Mouse (Mus musculus): ENCODE results near the gene Fbxo31. TPM values are rescaled to one million over a fixed set of nuclear protein-coding genes. Genes with fewer than 3 reads are reported as not detected.

Fbxo31 gene
- polyA plus RNA-seq, 1 experiment from 2014 or later: 12.9 TPM

- ATAC-seq (ENCODE audit: low read depth): no peak
- Histone ChIP-seq H3K9me3 (ENCODE audit: control insufficient read depth, low read length) (no peaks in the 10 kb centered on the region), H3K4me3 (ENCODE audit: low read length) (no peak overlapping the region), H3K9ac (ENCODE audit: low read length) (no peak overlapping the region), H3K36me3 (ENCODE audit: control insufficient read depth, insufficient read depth, low read length) (peaks cover 9% of the 10 kb centered on the region), H3K4me2 (ENCODE audit: low read depth, low read length) (no peak overlapping the region), H3K27ac (ENCODE audit: low read length) (no peak overlapping the region), H3K4me1 (replicated peaks; ENCODE audit: control insufficient read depth, insufficient read depth, low read length) (no peaks in the 10 kb centered on the region), H3K27me3 (ENCODE audit: control insufficient read depth, insufficient read depth, low read depth, low read length) (no peaks in the 10 kb centered on the region)
- WGBS: 73% methylated on average over 16 of the region's 16 CpGs
Observed at GRCm38 (mm10) chr8:121561636-121562345, 16.8 kb downstream of the Fbxo31 start.

GRCm38 (mm10) chr8:121560432-121561100, 18.0 kb downstream of the Fbxo31 start:
- no peak for ATAC-seq (ENCODE audit: low read depth)
- no peak overlapping the region for H3K9ac ChIP-seq (ENCODE audit: low read length)
- no peak overlapping the region for H3K4me3 ChIP-seq (ENCODE audit: low read length)
- no peaks in the 10 kb centered on the region for H3K4me1 ChIP-seq (replicated peaks; ENCODE audit: control insufficient read depth, insufficient read depth, low read length)
- no peak overlapping the region for H3K4me2 ChIP-seq (ENCODE audit: low read depth, low read length)
- peaks cover 9% of the 10 kb centered on the region for H3K36me3 ChIP-seq (ENCODE audit: control insufficient read depth, insufficient read depth, low read length)
- H3K9me3 ChIP-seq (ENCODE audit: control insufficient read depth, low read length): no peaks in the 10 kb centered on the region
- no peaks in the 10 kb centered on the region for H3K27me3 ChIP-seq (ENCODE audit: control insufficient read depth, insufficient read depth, low read depth, low read length)
- H3K27ac ChIP-seq (ENCODE audit: low read length): no peak overlapping the region
- 95% methylated on average over 7 of the region's 7 CpGs for WGBS

- Histone ChIP-seq H3K36me3 (ENCODE audit: control insufficient read depth, insufficient read depth, low read length) (peaks cover 12% of the 10 kb centered on the region), H3K9ac (ENCODE audit: low read length) (no peak overlapping the region), H3K4me3 (ENCODE audit: low read length) (no peak overlapping the region), H3K4me1 (replicated peaks; ENCODE audit: control insufficient read depth, insufficient read depth, low read length) (no peaks in the 10 kb centered on the region), H3K9me3 (ENCODE audit: control insufficient read depth, low read length) (no peaks in the 10 kb centered on the region), H3K4me2 (ENCODE audit: low read depth, low read length) (no peak overlapping the region), H3K27ac (ENCODE audit: low read length) (no peak overlapping the region), H3K27me3 (ENCODE audit: control insufficient read depth, insufficient read depth, low read depth, low read length) (no peaks in the 10 kb centered on the region)
- no peak for ATAC-seq (ENCODE audit: low read depth)
- WGBS: 89% methylated on average over 12 of the region's 12 CpGs
Observed at GRCm38 (mm10) chr8:121559801-121560200, 18.8 kb downstream of the Fbxo31 start.

GRCm38 (mm10) chr8:121558538-121558937, 20.1 kb downstream of the Fbxo31 start:
- Histone ChIP-seq H3K27ac (ENCODE audit: low read length) (no peak overlapping the region), H3K27me3 (ENCODE audit: control insufficient read depth, insufficient read depth, low read depth, low read length) (no peaks in the 10 kb centered on the region), H3K4me2 (ENCODE audit: low read depth, low read length) (no peak overlapping the region), H3K4me1 (replicated peaks; ENCODE audit: control insufficient read depth, insufficient read depth, low read length) (no peaks in the 10 kb centered on the region), H3K36me3 (ENCODE audit: control insufficient read depth, insufficient read depth, low read length) (peaks cover 23% of the 10 kb centered on the region), H3K4me3 (ENCODE audit: low read length) (no peak overlapping the region), H3K9ac (ENCODE audit: low read length) (no peak overlapping the region), H3K9me3 (ENCODE audit: control insufficient read depth, low read length) (no peaks in the 10 kb centered on the region)
- WGBS: 87% methylated on average over 16 of the region's 16 CpGs
- ATAC-seq (ENCODE audit: low read depth): no peak

GRCm38 (mm10) chr8:121557746-121558145, 20.9 kb downstream of the Fbxo31 start:
- Histone ChIP-seq H3K4me3 (ENCODE audit: low read length) (no peak overlapping the region), H3K9me3 (ENCODE audit: control insufficient read depth, low read length) (no peaks in the 10 kb centered on the region), H3K4me2 (ENCODE audit: low read depth, low read length) (no peak overlapping the region), H3K4me1 (replicated peaks; ENCODE audit: control insufficient read depth, insufficient read depth, low read length) (no peaks in the 10 kb centered on the region), H3K9ac (ENCODE audit: low read length) (no peak overlapping the region), H3K27ac (ENCODE audit: low read length) (no peak overlapping the region), H3K27me3 (ENCODE audit: control insufficient read depth, insufficient read depth, low read depth, low read length) (no peaks in the 10 kb centered on the region), H3K36me3 (ENCODE audit: control insufficient read depth, insufficient read depth, low read length) (peaks cover 30% of the 10 kb centered on the region)
- 81% methylated on average over 11 of the region's 11 CpGs for WGBS
- ATAC-seq (ENCODE audit: low read depth): no peak

GRCm38 (mm10) chr8:121553831-121554475, 24.7 kb downstream of the Fbxo31 start:
- no peak overlapping the region for H3K27ac ChIP-seq (ENCODE audit: low read length)
- peaks cover 33% of the 10 kb centered on the region for H3K36me3 ChIP-seq (ENCODE audit: control insufficient read depth, insufficient read depth, low read length)
- H3K9me3 ChIP-seq (ENCODE audit: control insufficient read depth, low read length): no peaks in the 10 kb centered on the region
- H3K9ac ChIP-seq (ENCODE audit: low read length): no peak overlapping the region
- no peak overlapping the region for H3K4me2 ChIP-seq (ENCODE audit: low read depth, low read length)
- 92% methylated on average over 32 of the region's 32 CpGs for WGBS
- H3K4me1 ChIP-seq (replicated peaks; ENCODE audit: control insufficient read depth, insufficient read depth, low read length): no peaks in the 10 kb centered on the region
- no peak for ATAC-seq (ENCODE audit: low read depth)
- H3K27me3 ChIP-seq (ENCODE audit: control insufficient read depth, insufficient read depth, low read depth, low read length): no peaks in the 10 kb centered on the region
- H3K4me3 ChIP-seq (ENCODE audit: low read length): no peak overlapping the region

GRCm38 (mm10) chr8:121552506-121552905, 26.1 kb downstream of the Fbxo31 start:
- Histone ChIP-seq H3K9ac (ENCODE audit: low read length) (no peak overlapping the region), H3K36me3 (ENCODE audit: control insufficient read depth, insufficient read depth, low read length) (peaks cover 27% of the 10 kb centered on the region), H3K4me2 (ENCODE audit: low read depth, low read length) (no peak overlapping the region), H3K4me3 (ENCODE audit: low read length) (no peak overlapping the region), H3K27me3 (ENCODE audit: control insufficient read depth, insufficient read depth, low read depth, low read length) (no peaks in the 10 kb centered on the region), H3K27ac (ENCODE audit: low read length) (no peak overlapping the region), H3K9me3 (ENCODE audit: control insufficient read depth, low read length) (no peaks in the 10 kb centered on the region), H3K4me1 (replicated peaks; ENCODE audit: control insufficient read depth, insufficient read depth, low read length) (no peaks in the 10 kb centered on the region)
- WGBS: 74% methylated on average over 9 of the region's 9 CpGs
- ATAC-seq (ENCODE audit: low read depth): no peak

GRCm38 (mm10) chr8:121551065-121551985, 27.3 kb downstream of the Fbxo31 start:
- Histone ChIP-seq H3K4me3 (ENCODE audit: low read length) (no peak overlapping the region), H3K4me2 (ENCODE audit: low read depth, low read length) (no peak overlapping the region), H3K27ac (ENCODE audit: low read length) (no peak overlapping the region), H3K9ac (ENCODE audit: low read length) (no peak overlapping the region), H3K9me3 (ENCODE audit: control insufficient read depth, low read length) (no peaks in the 10 kb centered on the region), H3K36me3 (ENCODE audit: control insufficient read depth, insufficient read depth, low read length) (peaks cover 27% of the 10 kb centered on the region), H3K4me1 (replicated peaks; ENCODE audit: control insufficient read depth, insufficient read depth, low read length) (no peaks in the 10 kb centered on the region), H3K27me3 (ENCODE audit: control insufficient read depth, insufficient read depth, low read depth, low read length) (no peaks in the 10 kb centered on the region)
- 53% methylated on average over 24 of the region's 24 CpGs for WGBS
- ATAC-seq (ENCODE audit: low read depth): no peak

Data from lung, embryonic 16.5 days (tissue).